Mouse (Mus musculus) T-helper 1 cell (primary cell): ENCODE measurements around the gene BC030499.
"Not testable (repeated sequence)": the region's sequence is repeated elsewhere in the genome, so short reads cannot be mapped to it uniquely, and the experiment has no call there.

Experiments used
- in situ Hi-C: fragments of 300-600 bp; cut with MboI, MseI; formaldehyde crosslinking; loops from one replicate; pipeline ENCODE4 v1.15.1; 2025; ENCODE audit warnings: high pct_unique_total_duplicates

Gene BC030499

GRCm38 (mm10) chr11:78290654-78291053 is at the start of gene BC030499:
BC030499 (plus strand) TSS chr11:78290841.
- in situ Hi-C loops: no loop called here

GRCm38 (mm10) chr11:78245261-78245626 is 45.4 kb upstream of the BC030499 start:
- in situ Hi-C loops: no loop called here

GRCm38 (mm10) chr11:78245627-78246317 is 44.9 kb upstream of the BC030499 start, which contains the start of the genes Sdf2 and Supt6:
Sdf2 (plus strand) TSS chr11:78245746.
Supt6 (minus strand) TSS chr11:78245987.
- in situ Hi-C loops: no loop called here

- in situ Hi-C loops: no loop called here
These were observed 44.2 kb upstream of the BC030499 start for GRCm38 (mm10) chr11:78246318-78247011.

- in situ Hi-C loops: no loop called here
These were observed 43.7 kb upstream of the BC030499 start for GRCm38 (mm10) chr11:78247012-78247348.

GRCm38 (mm10) chr11:78247727-78248140 is 42.9 kb upstream of the BC030499 start:
- in situ Hi-C loops: no loop called here

GRCm38 (mm10) chr11:78256618-78257017 is 34.0 kb upstream of the BC030499 start:
- in situ Hi-C loops: no loop called here

GRCm38 (mm10) chr11:78260489-78261258 is 30.0 kb upstream of the BC030499 start:
- in situ Hi-C loops: no loop called here

GRCm38 (mm10) chr11:78261380-78262352 is 29.0 kb upstream of the BC030499 start, which contains the start of gene 2610507B11Rik:
2610507B11Rik (plus strand) TSS chr11:78261752.
- in situ Hi-C loops: no loop called here

- in situ Hi-C loops: no loop called here
These were observed 28.1 kb upstream of the BC030499 start for GRCm38 (mm10) chr11:78262550-78262949.

- in situ Hi-C loops: no loop called here
These were observed 25.1 kb upstream of the BC030499 start for GRCm38 (mm10) chr11:78265571-78265970.

GRCm38 (mm10) chr11:78271986-78272385 is 18.7 kb upstream of the BC030499 start:
- in situ Hi-C loops: loop anchor here (5.0 kb wide), 1 partner anchor 50 kb away; no protein-coding TSS in a partner anchor

GRCm38 (mm10) chr11:78275596-78275995 is 15.0 kb upstream of the BC030499 start:
- in situ Hi-C loops: no loop called here

GRCm38 (mm10) chr11:78276169-78276568 is 14.5 kb upstream of the BC030499 start:
- in situ Hi-C loops: not testable (repeated sequence)

- in situ Hi-C loops: no loop called here
These were observed 11.8 kb upstream of the BC030499 start for GRCm38 (mm10) chr11:78278853-78279252.

GRCm38 (mm10) chr11:78279586-78279985 is 11.1 kb upstream of the BC030499 start:
- in situ Hi-C loops: no loop called here

- in situ Hi-C loops: no loop called here
These were observed 1.4 kb upstream of the BC030499 start for GRCm38 (mm10) chr11:78289146-78289763.

GRCm38 (mm10) chr11:78294585-78294984 is 3.9 kb downstream of the BC030499 start:
- in situ Hi-C loops: no loop called here

GRCm38 (mm10) chr11:78300917-78301316 is 10.3 kb downstream of the BC030499 start:
- in situ Hi-C loops: no loop called here

GRCm38 (mm10) chr11:78301357-78302084 is 10.9 kb downstream of the BC030499 start, which contains the start of gene Spag5:
Spag5 (plus strand) TSS chr11:78301529.
- in situ Hi-C loops: no loop called here
